Mouse (Mus musculus): Measurements from ENCODE around the gene Lgr4.

- TF ChIP-seq CTCF (IDR thresholded peaks at IDR 0.05; ENCODE audit: insufficient read depth, low read length) (no peak), POLR2A (IDR thresholded peaks at IDR 0.05; ENCODE audit: borderline replicate concordance, extremely low read depth, low read depth, low read length) (no peak)
Measured at GRCm38 (mm10) chr2:109927446-109927845, 10.0 kb downstream of the Lgr4 start.
